Comparison of ENCODE assay signal across 19 mouse cellular contexts in the genomic region with DNA sequence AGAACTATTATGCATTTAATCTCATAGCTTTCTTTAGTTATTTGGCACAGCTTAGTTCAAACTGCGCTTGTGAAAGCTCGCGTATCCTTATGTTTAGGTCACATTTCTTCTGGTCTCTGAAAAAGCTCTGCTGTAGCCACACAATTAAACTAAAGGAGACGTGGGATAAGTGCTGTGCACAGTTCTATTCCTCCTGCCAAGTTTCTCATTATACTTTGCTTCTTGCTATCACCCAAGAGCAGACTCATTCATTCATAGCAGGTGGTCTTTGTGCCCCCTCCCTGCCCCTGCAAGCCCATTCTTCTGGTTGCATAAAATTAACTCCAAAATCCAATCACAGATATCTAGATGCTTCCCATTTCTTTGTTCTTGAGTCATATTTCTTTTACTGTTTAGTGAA.
"Had no signal": no experiment of that assay in that cellular context is flagged by ENCODE, and none has a peak within 500 bp of the region (broad histone marks: within the 10 kb centered on the region; RNA-seq: fewer than 3 reads in every experiment).

No protein-coding gene starts in this region.

- H3K36me3 ChIP-seq: lung, embryonic 15.5 days; midbrain, embryonic 13.5 days; midbrain, embryonic 15.5 days; neural tube, embryonic 12.5 days had no signal

- H3K4me3 ChIP-seq: lung, embryonic 15.5 days; megakaryocyte, embryonic 14.5 days; midbrain, embryonic 13.5 days; midbrain, embryonic 15.5 days; neural tube, embryonic 12.5 days had no signal

- H3K4me2 ChIP-seq: lung, embryonic 15.5 days; midbrain, embryonic 11.5 days; midbrain, embryonic 13.5 days; midbrain, embryonic 15.5 days; neural tube, embryonic 12.5 days had no signal

- ATAC-seq: lung, postnatal 0 days; midbrain, embryonic 13.5 days; midbrain, embryonic 15.5 days had no signal

- H3K4me1 ChIP-seq: megakaryocyte, embryonic 14.5 days; midbrain, embryonic 15.5 days; neural tube, embryonic 12.5 days had no signal

- H3K9ac ChIP-seq: lung, embryonic 15.5 days; midbrain, embryonic 13.5 days; midbrain, embryonic 15.5 days; neural tube, embryonic 12.5 days had no signal

- H3K27me3 ChIP-seq: lung, embryonic 15.5 days; megakaryocyte, embryonic 14.5 days; midbrain, embryonic 13.5 days; midbrain, embryonic 15.5 days; neural tube, embryonic 12.5 days had no signal

- DNase-seq: lung, adult 2 months; lung, postnatal 14 days; lung, postnatal 36 days; retina, postnatal 1 day; right cerebral cortex, adult 18-20 months; right cerebral cortex, postnatal 25 days; right cerebral cortex, postnatal 4 days; spleen, adult 18-20 months; thymus, adult 18-20 months; thymus, postnatal 14 days; thymus, postnatal 36 days had no signal

- H3K27ac ChIP-seq: lung, embryonic 15.5 days; macrophage; midbrain, embryonic 13.5 days; midbrain, embryonic 15.5 days; neural tube, embryonic 12.5 days had no signal

- H3K9me3 ChIP-seq: lung, embryonic 15.5 days; midbrain, embryonic 13.5 days; midbrain, embryonic 15.5 days; neural tube, embryonic 12.5 days had no signal
